Mouse (Mus musculus) embryonic facial prominence, embryonic 11.5 days (tissue): ENCODE measurements around the gene Psmb3. TPM values are rescaled to one million over a fixed set of nuclear protein-coding genes. Genes with fewer than 3 reads are reported as not detected.

ENCODE experiments used
- ATAC-seq: fragments of 200-750 bp; cut with Nextera tagmentation; replicated peaks from 2 replicates; pipeline ENCODE4 v1.8.0; 2017; ENCODE audit warnings: low read depth; ENCODE audit not compliant: insufficient number of reproducible peaks, low FRiP score, low TSS enrichment
- DNase-seq: peaks from one replicate; pipeline ENCODE4 v3.0.0-alpha.2; 2015; ENCODE audit warnings: low spot score
- H3K27ac ChIP-seq: fragments of 300-500 bp; sonication (generic); replicated peaks from 2 replicates; pipeline ENCODE4 v1.5.1; 2014; ENCODE audit warnings: mild to moderate bottlenecking, low read depth, low read length, control low read depth
- H3K27me3 ChIP-seq: fragments of 300-500 bp; sonication (generic); 2 replicates; pipeline ENCODE4 v1.6.1; 2014; ENCODE audit warnings: mild to moderate bottlenecking, low read length, moderate library complexity, mixed read lengths; ENCODE audit not compliant: control insufficient read depth, insufficient read depth
- H3K36me3 ChIP-seq: fragments of 300-500 bp; sonication (generic); replicated peaks from 2 replicates; pipeline ENCODE4 v1.6.1; 2014; ENCODE audit warnings: low read depth, mild to moderate bottlenecking, low read length, moderate library complexity, mixed read lengths; ENCODE audit not compliant: control insufficient read depth, insufficient read depth
- H3K4me1 ChIP-seq: fragments of 300-500 bp; sonication (generic); 2 replicates; pipeline ENCODE4 v1.6.1; 2014; ENCODE audit warnings: low read length, mixed read lengths; ENCODE audit not compliant: control insufficient read depth, insufficient read depth
- H3K4me2 ChIP-seq: fragments of 300-500 bp; sonication (generic); 2 replicates; pipeline ENCODE4 v1.6.1; 2014; ENCODE audit warnings: low read depth, mild to moderate bottlenecking, control low read depth, low read length, moderate library complexity
- H3K4me3 ChIP-seq: fragments of 300-500 bp; sonication (generic); 2 replicates; pipeline ENCODE4 v1.5.1; 2014; ENCODE audit warnings: low read depth, low read length, control low read depth
- H3K9ac ChIP-seq: fragments of 300-500 bp; sonication (generic); replicated peaks from 2 replicates; pipeline ENCODE4 v1.6.1; 2014; ENCODE audit warnings: mild to moderate bottlenecking, control low read depth, low read length
- H3K9me3 ChIP-seq: fragments of 300-500 bp; sonication (generic); replicated peaks from 2 replicates; pipeline ENCODE4 v1.6.1; 2016; ENCODE audit warnings: mild to moderate bottlenecking, low read length, inconsistent platforms, mixed read lengths; ENCODE audit not compliant: control insufficient read depth
- WGBS: fragments of 180-500 bp; shearing (Covaris S2); extraction: QIAGEN DNeasy Blood & Tissue Kit; methylation state at CpG from one replicate; pipeline ENCODE4 v1.1.7; 2014; 5-methylcytosine and 5-hydroxymethylcytosine counted together
- polyA plus RNA-seq: library from polyadenylated mRNA; unstranded; fragments of >200 nt; fragmentation: Nextera tagmentation; extraction: Ambion mirVana; gene quantifications from 2 replicates; pipeline ENCODE4 v1.2.1, GENCODE M21; 2014

The Psmb3 gene
- polyA plus RNA-seq, 1 experiment from 2014 or later, result 476 TPM

DNA sequence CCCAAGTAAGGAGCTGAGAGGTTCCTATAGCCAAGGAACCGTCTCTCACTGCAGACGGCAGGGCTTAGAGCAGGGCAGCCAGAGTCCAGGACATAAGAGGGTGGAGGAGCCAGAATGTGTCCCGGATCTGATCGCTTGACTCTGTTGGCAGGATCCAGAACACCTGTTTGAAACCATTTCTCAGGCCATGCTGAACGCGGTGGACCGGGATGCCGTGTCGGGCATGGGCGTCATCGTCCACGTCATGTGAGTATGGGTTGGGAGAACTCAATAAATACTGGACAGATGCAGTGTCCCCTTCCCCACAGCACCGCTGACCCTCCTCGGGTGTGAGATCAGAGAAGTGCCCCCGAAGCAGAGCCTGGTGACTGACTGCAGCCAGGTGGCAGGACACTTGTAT lies 9.1 kb downstream of the Psmb3 start:
- H3K9me3 ChIP-seq, result no peaks in the 10 kb centered on the region
- peaks cover 8% of the 10 kb centered on the region; the same call in 1 of the 2 replicates for H3K36me3 ChIP-seq
- ATAC-seq, result no peak
- DNase-seq, result no peak
- H3K27me3 ChIP-seq, result no peaks in the 10 kb centered on the region
- no peak overlapping the region for H3K9ac ChIP-seq
- H3K27ac ChIP-seq, result no peak overlapping the region
- WGBS, result 96% methylated on average over 15 of the region's 15 CpGs
- no peak overlapping the region for H3K4me3 ChIP-seq
- no peak overlapping the region for H3K4me2 ChIP-seq
- H3K4me1 ChIP-seq, result no peaks in the 10 kb centered on the region

DNA sequence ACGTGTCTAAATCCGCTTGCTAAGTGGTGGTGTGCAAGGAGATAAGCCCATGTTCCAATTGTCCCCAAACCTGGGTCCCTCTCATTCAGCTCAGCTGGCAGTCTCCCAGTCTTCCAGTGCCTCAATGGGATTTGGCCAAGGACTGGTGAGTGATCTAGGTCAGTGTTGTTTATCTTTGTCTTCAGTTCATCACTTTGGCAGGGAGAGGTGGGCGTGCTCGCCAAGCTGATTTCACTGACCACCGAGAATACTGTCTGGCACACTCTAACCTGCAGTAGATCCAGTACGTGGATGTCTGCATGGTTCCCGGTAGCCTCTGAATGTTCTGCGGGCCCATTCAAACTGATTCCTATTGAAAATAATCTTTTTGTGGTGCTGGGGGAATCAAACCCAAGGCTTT lies 10.7 kb downstream of the Psmb3 start:
- peaks cover 8% of the 10 kb centered on the region; the same call in 1 of the 2 replicates for H3K36me3 ChIP-seq
- no peaks in the 10 kb centered on the region for H3K9me3 ChIP-seq
- 91% methylated on average over 8 of the region's 8 CpGs for WGBS
- H3K4me1 ChIP-seq, result no peaks in the 10 kb centered on the region
- no peak overlapping the region for H3K4me2 ChIP-seq
- no peak overlapping the region for H3K9ac ChIP-seq
- no peak overlapping the region for H3K27ac ChIP-seq
- no peak overlapping the region for H3K4me3 ChIP-seq
- no peaks in the 10 kb centered on the region for H3K27me3 ChIP-seq
- no peak for DNase-seq
- no peak for ATAC-seq

DNA sequence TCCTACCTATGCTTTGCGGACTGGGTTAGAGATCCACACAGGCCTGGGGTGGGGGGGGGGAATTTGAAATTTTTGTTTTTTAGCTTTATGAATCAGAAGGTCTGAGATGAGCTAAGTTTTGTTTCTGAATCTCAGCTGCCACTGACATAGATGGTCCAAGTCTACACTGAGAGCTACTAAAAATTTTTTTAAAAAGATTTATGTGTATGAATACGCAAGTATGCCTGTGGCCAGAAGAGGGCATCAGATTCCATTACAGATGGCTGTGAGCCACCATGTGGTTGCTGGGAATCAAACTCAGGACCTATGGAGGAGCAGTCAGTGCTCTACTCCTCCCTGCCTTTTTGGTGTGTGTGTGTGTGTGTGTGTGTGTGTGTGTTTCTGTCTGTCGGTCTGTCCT lies 11.2 kb downstream of the Psmb3 start:
- peaks cover 10% of the 10 kb centered on the region; the same call in 1 of the 2 replicates for H3K36me3 ChIP-seq
- ATAC-seq, result no peak

DNA sequence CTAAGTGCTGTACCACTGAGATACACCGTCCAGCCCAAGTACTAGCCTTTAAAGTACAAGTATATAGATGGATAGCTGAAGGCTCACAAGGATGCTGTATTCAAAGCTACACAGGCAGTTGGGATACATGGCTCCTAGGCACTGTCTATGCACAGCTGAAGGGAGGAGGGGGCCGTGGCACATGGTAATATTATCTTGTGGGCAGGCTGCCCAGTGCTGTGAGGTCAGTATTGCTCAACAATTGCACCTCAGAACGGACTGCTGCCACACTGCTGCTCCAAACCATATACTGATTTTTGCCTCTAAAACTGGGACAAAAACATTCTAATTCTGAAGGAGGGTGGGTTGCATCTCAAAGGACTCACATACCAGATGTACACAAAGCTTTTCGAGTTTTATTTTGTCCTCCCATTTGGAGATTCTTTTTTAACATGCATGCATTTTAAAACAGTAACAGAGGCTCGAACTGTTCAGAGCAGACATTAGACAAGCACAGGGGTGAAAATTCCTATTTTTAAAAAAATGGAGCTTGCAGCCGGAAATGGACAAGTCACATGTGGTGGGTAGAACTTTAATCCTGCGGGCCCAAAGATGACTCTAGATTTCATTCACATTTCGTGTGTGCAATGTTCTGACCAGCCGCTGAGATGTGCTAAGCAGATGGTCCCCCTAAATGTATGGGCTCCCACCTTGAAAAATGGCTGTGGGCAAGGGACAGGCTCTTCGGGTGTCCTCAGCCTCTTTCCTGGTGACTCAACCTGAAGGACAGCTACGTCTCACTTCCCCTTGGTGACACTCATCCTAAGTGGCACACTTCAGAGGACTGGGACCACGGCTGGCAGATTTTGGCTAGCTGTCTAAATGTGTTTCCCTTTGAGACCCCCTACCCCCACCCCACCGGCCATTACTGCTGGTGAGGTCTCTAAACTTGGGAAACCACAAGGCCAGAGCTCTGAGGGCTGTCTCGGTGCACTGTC lies 11.9 kb downstream of the Psmb3 start:
- Histone ChIP-seq H3K9me3 (no peaks in the 10 kb centered on the region), H3K9ac (no peak overlapping the region), H3K4me2 (no peak overlapping the region), H3K4me1 (no peaks in the 10 kb centered on the region), H3K27ac (no peak overlapping the region), H3K27me3 (no peaks in the 10 kb centered on the region), H3K4me3 (no peak overlapping the region), H3K36me3 (peaks cover 12% of the 10 kb centered on the region; the same call in 1 of the 2 replicates)
- ATAC-seq (no peak), DNase-seq (no peak)
- WGBS, result 91% methylated on average over 14 of the region's 14 CpGs

More for the DNA sequence above, 11.2 kb downstream of the Psmb3 start:
- no peak overlapping the region for H3K4me3 ChIP-seq
- H3K9ac ChIP-seq, result no peak overlapping the region
- WGBS, result 93% methylated on average over 3 of the region's 3 CpGs
- DNase-seq, result no peak
- no peaks in the 10 kb centered on the region for H3K4me1 ChIP-seq
- no peak overlapping the region for H3K4me2 ChIP-seq
- no peak overlapping the region for H3K27ac ChIP-seq
- no peaks in the 10 kb centered on the region for H3K27me3 ChIP-seq
- H3K9me3 ChIP-seq, result no peaks in the 10 kb centered on the region

DNA sequence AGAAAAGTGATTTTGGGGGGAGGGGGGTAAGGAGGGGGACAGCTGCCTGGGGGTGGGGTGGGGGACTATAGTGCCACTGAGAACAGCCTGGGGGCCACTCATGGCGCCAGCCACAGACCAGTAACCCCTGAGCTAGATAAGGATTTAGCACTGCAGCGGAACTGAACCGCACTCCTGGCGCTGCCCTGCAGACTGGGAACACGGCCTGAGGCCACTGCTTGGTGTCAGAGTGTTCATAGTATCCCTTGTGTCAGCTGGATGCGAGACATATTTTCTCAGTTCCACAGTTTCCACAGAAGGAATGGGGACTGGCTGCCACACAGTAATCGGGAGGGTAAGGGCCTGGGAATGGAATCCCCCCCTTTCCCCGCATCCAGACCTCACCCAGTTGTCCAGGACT lies 12.8 kb downstream of the Psmb3 start:
- Histone ChIP-seq H3K4me2 (no peak overlapping the region), H3K9ac (no peak overlapping the region), H3K9me3 (no peaks in the 10 kb centered on the region), H3K36me3 (peaks cover 14% of the 10 kb centered on the region; the same call in 1 of the 2 replicates), H3K4me3 (no peak overlapping the region), H3K4me1 (no peaks in the 10 kb centered on the region), H3K27me3 (no peaks in the 10 kb centered on the region), H3K27ac (no peak overlapping the region)
- ATAC-seq, result no peak
- DNase-seq, result no peak
- 90% methylated on average over 8 of the region's 8 CpGs for WGBS

DNA sequence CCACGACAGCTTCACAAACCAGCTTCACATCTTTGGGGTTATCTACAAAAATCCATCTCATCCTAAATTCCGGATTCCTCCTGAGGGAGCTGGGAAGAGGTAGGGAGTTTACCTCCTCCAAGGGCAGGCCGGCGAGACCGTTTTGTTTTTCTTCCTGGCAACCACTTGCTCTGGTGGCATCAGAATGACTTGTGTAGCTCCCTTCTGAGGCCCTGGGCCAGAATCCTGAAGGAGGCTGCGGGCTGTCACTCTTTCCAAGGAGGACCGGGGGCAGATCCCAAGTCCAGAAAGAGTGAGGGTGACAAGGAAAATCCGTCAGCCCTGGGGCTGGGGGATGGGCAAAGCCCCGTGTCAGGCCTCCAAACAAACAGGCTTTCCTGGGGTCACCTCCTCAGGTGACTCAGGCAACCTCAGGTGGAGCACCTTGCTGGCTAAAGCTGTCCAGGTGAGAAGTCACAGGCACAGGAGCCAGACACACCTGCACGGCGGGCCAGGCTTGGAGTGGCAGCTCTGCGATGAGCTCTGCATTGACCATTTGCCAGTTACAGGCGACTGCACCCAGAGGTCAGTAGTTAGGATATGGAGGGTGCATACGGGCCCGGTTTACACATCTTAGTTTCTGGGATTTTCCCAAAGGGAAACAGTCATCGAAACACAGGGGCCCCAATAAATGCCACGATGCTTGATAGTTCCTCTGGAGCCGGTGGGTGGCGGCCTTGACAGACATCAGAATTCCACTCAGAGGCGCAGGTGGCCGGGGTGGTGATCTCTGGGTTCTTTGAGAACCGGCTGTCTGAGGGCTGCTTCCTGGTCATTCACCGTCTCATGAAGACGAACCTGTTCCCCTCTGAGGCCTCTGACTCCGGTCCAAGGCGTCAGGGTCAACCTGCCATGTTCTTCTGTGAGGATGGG lies 14.4 kb downstream of the Psmb3 start:
- Histone ChIP-seq H3K4me1 (no peaks in the 10 kb centered on the region), H3K4me3 (no peak overlapping the region), H3K9ac (no peak overlapping the region), H3K36me3 (peaks cover 22% of the 10 kb centered on the region), H3K27ac (no peak overlapping the region), H3K27me3 (no peaks in the 10 kb centered on the region), H3K4me2 (no peak overlapping the region), H3K9me3 (no peaks in the 10 kb centered on the region; the same call in 1 of the 2 replicates)
- 87% methylated on average over 26 of the region's 26 CpGs for WGBS
- DNase-seq, result no peak
- ATAC-seq, result no peak

DNA sequence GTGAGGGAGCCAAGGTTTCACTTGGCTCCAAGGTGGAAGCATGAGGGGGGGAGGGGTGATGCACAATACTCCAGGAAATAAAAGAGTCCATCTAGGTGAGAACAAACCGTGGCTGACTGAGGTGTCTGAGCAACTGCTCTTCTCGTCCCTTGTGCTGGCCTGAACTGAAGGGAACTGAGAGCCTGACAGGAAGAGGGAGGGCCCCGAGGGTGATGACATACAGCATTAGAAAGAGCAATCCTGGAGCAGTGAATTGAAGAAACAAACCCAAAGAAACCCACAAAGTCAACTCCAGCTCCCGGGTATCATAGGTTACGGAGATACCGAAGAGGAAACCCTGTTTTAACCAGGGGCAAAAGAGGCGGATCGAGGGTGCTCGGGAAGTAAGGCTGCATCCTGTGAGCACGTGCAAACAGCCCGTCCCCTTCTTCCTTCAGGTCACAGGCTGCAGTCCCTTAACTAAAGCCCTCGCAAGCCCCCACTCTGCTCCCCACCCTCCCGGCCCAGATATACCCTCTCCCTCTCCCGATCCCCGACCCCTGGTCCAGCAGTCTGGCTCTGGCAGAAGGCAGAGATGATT lies 15.2 kb downstream of the Psmb3 start:
- WGBS, result 77% methylated on average over 15 of the region's 15 CpGs
- no peak for ATAC-seq
- Histone ChIP-seq H3K4me1 (no peaks in the 10 kb centered on the region), H3K4me3 (no peak overlapping the region), H3K4me2 (no peak overlapping the region), H3K9ac (no peak overlapping the region), H3K27ac (no peak overlapping the region), H3K36me3 (peaks cover 18% of the 10 kb centered on the region), H3K9me3 (no peaks in the 10 kb centered on the region; the same call in 1 of the 2 replicates), H3K27me3 (no peaks in the 10 kb centered on the region)
- DNase-seq, result no peak
